Comparison of ENCODE assay signal across 8 mouse cellular contexts in genomic region chr14:105899116-105899515, GRCm38 (mm10). TPM values are rescaled to one million over a fixed set of nuclear protein-coding genes. Genes with fewer than 3 reads are reported as not detected.
DNase-seq lines count a peak whose midpoint lies in the region; ATAC-seq and TF ChIP-seq lines count a peak whose summit lies in the region.

No protein-coding gene starts in this region.

- 0 out of 2 replicates have a peak, but pooled peaks cover 4% of the 10 kb centered on the region for H3K27me3 ChIP-seq in embryonic facial prominence, embryonic 13.5 days
- no peaks in the 10 kb centered on the region for H3K27me3 ChIP-seq in intestine, embryonic 14.5 days (replicated peaks; ENCODE audit: control insufficient read depth, insufficient read depth, low read length)

- peak overlapping the region; percentile 95 for H3K27ac ChIP-seq in left cerebral cortex, adult 2 months
- H3K27ac ChIP-seq in embryonic facial prominence, embryonic 13.5 days = no peak overlapping the region
- H3K27ac ChIP-seq in intestine, embryonic 14.5 days (ENCODE audit: low read depth) = peak overlapping the region; percentile 99; the same call in 1 of the 2 replicates

- no peak for TF ChIP-seq CTCF in left cerebral cortex, adult 2 months (IDR thresholded peaks at IDR 0.05)

- peak overlapping the region; percentile 94 for H3K4me2 ChIP-seq in embryonic facial prominence, embryonic 13.5 days
- peak overlapping the region; percentile 98 for H3K4me2 ChIP-seq in intestine, embryonic 14.5 days (ENCODE audit: low read length)

- intact Hi-C loops in left cerebral cortex, adult 2 months (cut with DNase I) = loop anchor here (2.0 to 10.0 kb wide), 7 partner anchors 24 to 724 kb away; partner anchors contain the start of gene Rbm26
- intact Hi-C loops in gastrocnemius, postnatal 36 days (cut with DNase I) = loop anchor here (5.0 to 10.0 kb wide), 3 partner anchors 342 to 584 kb away; no protein-coding TSS in a partner anchor

- no peaks in the 10 kb centered on the region for H3K36me3 ChIP-seq in embryonic facial prominence, embryonic 13.5 days
- no peaks in the 10 kb centered on the region for H3K36me3 ChIP-seq in intestine, embryonic 14.5 days (ENCODE audit: control insufficient read depth, insufficient read depth, low read length)

- H3K4me3 ChIP-seq in left cerebral cortex, adult 2 months = peak overlapping the region; percentile 57
- H3K4me3 ChIP-seq in embryonic facial prominence, embryonic 13.5 days = peak overlapping the region; percentile 64
- H3K4me3 ChIP-seq in intestine, embryonic 14.5 days (ENCODE audit: low read depth, low read length) = peak overlapping the region; percentile 97

- no peaks in the 10 kb centered on the region for H3K9me3 ChIP-seq in embryonic facial prominence, embryonic 13.5 days
- H3K9me3 ChIP-seq in intestine, embryonic 14.5 days (ENCODE audit: control insufficient read depth, low read length) = no peaks in the 10 kb centered on the region

- WGBS in embryonic facial prominence, embryonic 13.5 days = 3% methylated on average over 11 of the region's 11 CpGs
- 6% methylated on average over 11 of the region's 11 CpGs for WGBS in intestine, embryonic 14.5 days

- peak overlapping the region; percentile 86 for H3K9ac ChIP-seq in embryonic facial prominence, embryonic 13.5 days
- H3K9ac ChIP-seq in intestine, embryonic 14.5 days (ENCODE audit: low read length) = peak overlapping the region; percentile 79; the same call in 1 of the 2 replicates

- no peak for ATAC-seq in embryonic facial prominence, embryonic 13.5 days (ENCODE audit: insufficient number of reproducible peaks, insufficient read depth, low FRiP score, low TSS enrichment, low read depth)
- ATAC-seq in intestine, embryonic 14.5 days (replicated peaks; ENCODE audit: low FRiP score, low TSS enrichment, low read depth) = no peak

- H3K4me1 ChIP-seq in embryonic facial prominence, embryonic 13.5 days = peaks cover 6% of the 10 kb centered on the region; the same call in 1 of the 2 replicates
- H3K4me1 ChIP-seq in intestine, embryonic 14.5 days (replicated peaks; ENCODE audit: control insufficient read depth, insufficient read depth, low read length) = no peaks in the 10 kb centered on the region

- DNase-seq in left cerebral cortex, adult 2 months (ENCODE audit: extremely low spot score in 1 of 2, low spot score in 2 of 2) = no peak
- DNase-seq in left cerebral cortex, adult 11 months (ENCODE audit: low spot score) = no peak
- DNase-seq in intestine, embryonic 14.5 days (ENCODE audit: low spot score) = no peak
- DNase-seq in lung, postnatal 10 days = peak; percentile 16
- no peak for DNase-seq in frontal cortex, postnatal 10 days (ENCODE audit: low spot score in 2 of 2)
- no peak for DNase-seq in layer of hippocampus, postnatal 25 days (ENCODE audit: extremely low spot score in 1 of 2, low spot score in 1 of 2)
- no peak for DNase-seq in gastrocnemius, postnatal 36 days

RNA-seq across cellular contexts. Expression of gene Spry2, which starts 2.5 kb away (rescaled TPM):
- 100 to 1,000 TPM in 1 of 2 experiments, 10 to 100 TPM in 1; 96.2 to 102 TPM for total RNA-seq in left cerebral cortex, adult 2 months (2021)
- 36.6 and 48.0 TPM in 2 replicates for polyA plus RNA-seq in embryonic facial prominence, embryonic 13.5 days (2015; fragmentation: Nextera tagmentation; extraction: Ambion mirVana)
- 48.3 and 50.0 TPM in 2 replicates for polyA plus RNA-seq in intestine, embryonic 14.5 days (2014; fragmentation: Nextera tagmentation; extraction: Ambion mirVana)
- 10 to 100 TPM; 66.5 to 78.6 TPM for total RNA-seq in layer of hippocampus, postnatal 25 days (2021)
- 10 to 100 TPM; 20.0 to 21.2 TPM for total RNA-seq in gastrocnemius, postnatal 36 days (2021)
